8 mouse cellular contexts compared by ENCODE assay signal in genomic region chr17:46075116-46075485, GRCm38 (mm10). TPM values are rescaled to one million over a fixed set of nuclear protein-coding genes. Genes with fewer than 3 reads are reported as not detected.
DNase-seq lines count a peak whose midpoint lies in the region; ATAC-seq lines count a peak whose summit lies in the region.

No protein-coding gene starts in this region.

- H3K4me3 ChIP-seq in forebrain, embryonic 10.5 days: no peak overlapping the region
- no peak overlapping the region for H3K4me3 ChIP-seq in forebrain, embryonic 12.5 days (replicated peaks)

- whole genome bisulfite sequencing in forebrain, embryonic 10.5 days: 56% methylated on average over 3 of the region's 3 CpGs
- 53% methylated on average over 3 of the region's 3 CpGs for WGBS in forebrain, embryonic 12.5 days

- DNase-seq in urinary bladder, adult 18-20 months (ENCODE audit: low spot score in 2 of 2): peak; percentile 43 to 57
- no peak for DNase-seq in urinary bladder, adult 2 months (ENCODE audit: low spot score)
- peak; percentile 31 for DNase-seq in c-Kit-positive CD71-positive TER-119-negative erythroid progenitor cells, embryonic 14.5 days (ENCODE audit: low read depth)
- peak; percentile 53 to 56 for DNase-seq in kidney, postnatal 25 days
- DNase-seq in forebrain, embryonic 10.5 days (ENCODE audit: extremely low spot score, low spot score): no peak
- DNase-seq in neural tube, embryonic 10.5 days (ENCODE audit: extremely low spot score, low spot score): no peak

- peaks cover 15% of the 10 kb centered on the region for H3K4me1 ChIP-seq in forebrain, embryonic 10.5 days
- H3K4me1 ChIP-seq in forebrain, embryonic 12.5 days: 0 out of 2 replicates have a peak, but pooled peaks cover 2% of the 10 kb centered on the region

- H3K36me3 ChIP-seq in forebrain, embryonic 10.5 days (replicated peaks): no peaks in the 10 kb centered on the region
- H3K36me3 ChIP-seq in forebrain, embryonic 12.5 days (replicated peaks): no peaks in the 10 kb centered on the region

- no peaks in the 10 kb centered on the region for H3K27me3 ChIP-seq in forebrain, embryonic 10.5 days (ENCODE audit: poor library complexity, severe bottlenecking)
- no peaks in the 10 kb centered on the region for H3K27me3 ChIP-seq in forebrain, embryonic 12.5 days

- H3K4me2 ChIP-seq in forebrain, embryonic 12.5 days: no peak overlapping the region

- H3K27ac ChIP-seq in forebrain, embryonic 10.5 days: no peak overlapping the region
- no peak overlapping the region for H3K27ac ChIP-seq in forebrain, embryonic 12.5 days

- peak; percentile 63 for ATAC-seq in neutrophil, adult 5-6 weeks (ENCODE audit: extremely low read depth, insufficient number of reproducible peaks, low FRiP score, poor library complexity, severe bottlenecking)
- no peak for ATAC-seq in forebrain, embryonic 12.5 days (ENCODE audit: low FRiP score)

- peaks cover 3% of the 10 kb centered on the region; the same call in 1 of the 2 replicates for H3K9me3 ChIP-seq in forebrain, embryonic 10.5 days
- no peaks in the 10 kb centered on the region for H3K9me3 ChIP-seq in forebrain, embryonic 12.5 days

- H3K9ac ChIP-seq in forebrain, embryonic 12.5 days: no peak overlapping the region

RNA-seq across cellular contexts. Expression of gene Mrps18a, which starts 35.7 kb away (rescaled TPM):
- 67.0 and 71.1 TPM in 2 replicates for polyA plus RNA-seq in urinary bladder, adult 2 months (2012; rRNA removed)
- 20.1 and 23.6 TPM in 2 replicates for total RNA-seq in neutrophil, adult 5-6 weeks (2017)
- 152 and 154 TPM in 2 replicates for polyA plus RNA-seq in forebrain, embryonic 10.5 days (2016; fragmentation: Nextera tagmentation; extraction: Ambion mirVana)
- 117 and 121 TPM in 2 replicates for polyA plus RNA-seq in forebrain, embryonic 12.5 days (2016; fragmentation: Nextera tagmentation; extraction: Ambion mirVana)

RNA-seq across cellular contexts. Expression of gene Vegfa, which starts 42.9 kb away (rescaled TPM):
- 98.3 and 138 TPM in 2 replicates for polyA plus RNA-seq in urinary bladder, adult 2 months (2012; rRNA removed)
- total RNA-seq in neutrophil, adult 5-6 weeks (2017): 19.5 and 23.0 TPM in 2 replicates
- polyA plus RNA-seq in forebrain, embryonic 10.5 days (2016; fragmentation: Nextera tagmentation; extraction: Ambion mirVana): 2.4 and 2.5 TPM in 2 replicates
- polyA plus RNA-seq in forebrain, embryonic 12.5 days (2016; fragmentation: Nextera tagmentation; extraction: Ambion mirVana): 4.1 TPM in 2 replicates

Comparison
In these comparisons a context has a peak if more than half of its experiments do, and no peak if none do; other contexts are left out.
1. DNase-seq: peak in urinary bladder, adult 18-20 months (2 of 2), c-Kit-positive CD71-positive TER-119-negative erythroid progenitor cells, embryonic 14.5 days (single experiment) and kidney, postnatal 25 days (2 of 2); none in urinary bladder, adult 2 months (single experiment), forebrain, embryonic 10.5 days (single experiment) and neural tube, embryonic 10.5 days (single experiment).
2. RNA of gene Vegfa, which starts 42.9 kb away (polyA plus RNA-seq): 98.3 to 138 TPM in urinary bladder, adult 2 months; 4.1 TPM in forebrain, embryonic 12.5 days and 2.4 to 2.5 TPM in forebrain, embryonic 10.5 days; every median in the first group is over 10 times any median in the second.